Mouse (Mus musculus) ES-Bruce4 (cell line): ENCODE measurements at regions not wholly inside any gene's neighbourhood (a gene's known extent, or its start where the extent isn't known, plus 50 kb on each side); places are given as distances from the start of the nearest gene placed in this dataset.

Experiments used
- CTCF ChIP-seq: IDR thresholded peaks from one replicate; pipeline ENCODE4 v1.8.1; 2011; ENCODE audit warnings: low read depth, low read length
- POLR2A ChIP-seq: IDR thresholded peaks from one replicate; pipeline ENCODE4 v1.8.1; 2011; ENCODE audit warnings: low read length; ENCODE audit not compliant: insufficient read depth

DNA sequence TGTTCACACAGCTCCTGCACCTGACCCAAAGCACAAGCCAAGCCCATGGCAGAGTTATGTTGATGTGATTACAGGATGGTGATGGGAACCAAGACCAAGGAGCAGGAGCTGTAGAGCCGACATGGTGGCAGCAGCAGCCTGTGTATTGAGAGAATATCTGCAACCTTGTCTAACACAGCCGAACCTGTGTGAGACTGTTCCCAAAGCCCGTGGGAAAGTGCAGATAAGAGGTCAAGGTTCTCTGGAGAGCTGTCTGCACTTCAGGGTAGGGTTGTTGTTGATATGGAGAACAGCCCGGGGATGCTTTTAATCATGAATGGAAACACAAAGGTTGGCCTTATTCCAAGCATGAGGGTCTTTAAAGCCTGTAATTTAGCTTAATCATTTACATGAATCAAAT, 110.4 kb downstream of the Adra2a start:
- TF ChIP-seq CTCF (no peak), POLR2A (no peak)
